Mouse (Mus musculus) common myeloid progenitor, adult 5-6 weeks (primary cell): ENCODE results near the gene Olfr769. TPM values are rescaled to one million over a fixed set of nuclear protein-coding genes. Genes with fewer than 3 reads are reported as not detected.
A peak's percentile ranks its signal among the peaks of the same experiment; 100 is the strongest.
"Not testable (repeated sequence)": the region's sequence is repeated elsewhere in the genome, so short reads cannot be mapped to it uniquely, and the experiment has no call there.

Experiments
- ATAC-seq: replicated peaks from 2 replicates; pipeline ENCODE4 v1.8.0; 2016; ENCODE audit warnings: low read depth, mild to moderate bottlenecking, moderate TSS enrichment, inconsistent platforms; ENCODE audit not compliant: poor library complexity, severe bottlenecking
- total RNA-seq: library from RNA; stranded (forward); fragments of 200-1000, 187-1606 nt; gene quantifications from 2 replicates; pipeline ENCODE4 v1.2.3, GENCODE M21; 2017

The Olfr769 gene
- total RNA-seq: not detected in 2 replicates

- no peak for ATAC-seq
Measured at GRCm38 (mm10) chr10:129117761-129118160, at the start of gene Olfr769. TSS of gene Olfr769 (minus strand) at chr10:129117861.

- ATAC-seq: no peak
Measured at GRCm38 (mm10) chr10:129164651-129165050, 47.0 kb upstream of the Olfr769 start, which contains the start of gene Olfr771. TSS of gene Olfr771 (minus strand) at chr10:129164751.

GRCm38 (mm10) chr10:129138898-129139297 lies 21.2 kb upstream of the Olfr769 start, which contains the start of gene Olfr770:
TSS of gene Olfr770 (minus strand) at chr10:129138998.
- no peak for ATAC-seq

GRCm38 (mm10) chr10:129115146-129115545 lies 2.5 kb downstream of the Olfr769 start:
- peak; percentile 64 for ATAC-seq

GRCm38 (mm10) chr10:129101231-129101630 lies 16.4 kb downstream of the Olfr769 start:
- no peak for ATAC-seq

- no peak for ATAC-seq
Measured at GRCm38 (mm10) chr10:129099275-129099674, 18.4 kb downstream of the Olfr769 start, which contains the start of gene Olfr768. TSS of gene Olfr768 (minus strand) at chr10:129099375.

GRCm38 (mm10) chr10:129082810-129083209 lies 34.9 kb downstream of the Olfr769 start, which contains the start of gene Olfr767:
TSS of gene Olfr767 (minus strand) at chr10:129082910.
- not testable (repeated sequence) for ATAC-seq

GRCm38 (mm10) chr10:129068877-129069276 lies 48.8 kb downstream of the Olfr769 start, which contains the start of gene Olfr766-ps1:
TSS of gene Olfr766-ps1 (minus strand) at chr10:129068977.
- no peak for ATAC-seq

Other genes with a start within 250 kb of the Olfr769 start
- gene Gdf11, start 226.1 kb downstream of the Olfr769 start, total RNA-seq: 0.39 TPM in 1 of 2 replicates, not detected in the other
- gene Cd63, start 216.9 kb downstream of the Olfr769 start, total RNA-seq: 38.5 and 39.6 TPM in 2 replicates
- 2.7 and 7.7 TPM in 2 replicates for gene Rdh5, start 195.0 kb downstream of the Olfr769 start, total RNA-seq
- 95.3 and 109 TPM in 2 replicates for gene Bloc1s1, start 193.8 kb downstream of the Olfr769 start, total RNA-seq
- not detected in 2 replicates for gene Itga7, start 184.0 kb downstream of the Olfr769 start, total RNA-seq
- gene Mettl7b, start 156.9 kb downstream of the Olfr769 start, total RNA-seq: not detected in 2 replicates
- gene Olfr9, start 128.4 kb downstream of the Olfr769 start, total RNA-seq: not detected in 2 replicates
- gene Olfr763, start 107.1 kb downstream of the Olfr769 start, total RNA-seq: not detected in 2 replicates
- not detected in 2 replicates for gene Olfr764-ps1, start 78.0 kb downstream of the Olfr769 start, total RNA-seq
- not detected in 2 replicates for gene Olfr765, start 67.9 kb downstream of the Olfr769 start, total RNA-seq
- gene Olfr766-ps1, start 48.9 kb downstream of the Olfr769 start, total RNA-seq: not detected in 2 replicates
- gene Olfr767, start 35.0 kb downstream of the Olfr769 start, total RNA-seq: not detected in 2 replicates
- gene Olfr768, start 18.5 kb downstream of the Olfr769 start, total RNA-seq: not detected in 2 replicates
- gene Olfr770, start 21.1 kb upstream of the Olfr769 start, total RNA-seq: not detected in 2 replicates
- gene Olfr771, start 46.9 kb upstream of the Olfr769 start, total RNA-seq: not detected in 2 replicates
- gene Olfr772, start 60.1 kb upstream of the Olfr769 start, total RNA-seq: not detected in 2 replicates
- not detected in 2 replicates for gene Olfr773, start 69.6 kb upstream of the Olfr769 start, total RNA-seq
- gene Olfr774, start 118.3 kb upstream of the Olfr769 start, total RNA-seq: not detected in 2 replicates
- gene Olfr775, start 130.6 kb upstream of the Olfr769 start, total RNA-seq: not detected in 2 replicates
- gene Olfr776, start 141.3 kb upstream of the Olfr769 start, total RNA-seq: not detected in 2 replicates
- not detected in 2 replicates for gene Olfr777, start 153.6 kb upstream of the Olfr769 start, total RNA-seq
- gene Olfr780, start 200.3 kb upstream of the Olfr769 start, total RNA-seq: not detected in 2 replicates
- gene Olfr781, start 211.0 kb upstream of the Olfr769 start, total RNA-seq: not detected in 2 replicates
- not detected in 2 replicates for gene Olfr782, start 231.0 kb upstream of the Olfr769 start, total RNA-seq